Mouse (Mus musculus): Measurements from ENCODE around the gene Crym.

The Crym gene

GRCm38 (mm10) chr7:120201771-120202170, at the start of gene Crym:
Crym (minus strand) TSS chr7:120202111.
- peak; percentile 36 for DNase-seq

- no peak for DNase-seq
These were observed 39.2 kb upstream of the Crym start for GRCm38 (mm10) chr7:120241092-120241491.

- no peak for DNase-seq
These were observed 26.6 kb upstream of the Crym start for GRCm38 (mm10) chr7:120228541-120228940.

GRCm38 (mm10) chr7:120205989-120206388, 4.1 kb upstream of the Crym start:
- DNase-seq = no peak

GRCm38 (mm10) chr7:120203789-120204188, 1.9 kb upstream of the Crym start, which contains the start of gene Abca14:
Abca14 (plus strand) TSS chr7:120203961.
- peak; percentile 78 for DNase-seq

- DNase-seq = no peak
These were observed 623 bp downstream of the Crym start for GRCm38 (mm10) chr7:120201231-120201744.

GRCm38 (mm10) chr7:120195207-120195606, 6.7 kb downstream of the Crym start:
- DNase-seq = no peak

GRCm38 (mm10) chr7:120192816-120193215, 9.1 kb downstream of the Crym start:
- no peak for DNase-seq

- peak; percentile 52 for DNase-seq
These were observed 9.7 kb downstream of the Crym start for GRCm38 (mm10) chr7:120192207-120192606.

GRCm38 (mm10) chr7:120190150-120190665, 11.7 kb downstream of the Crym start:
- DNase-seq = no peak

- no peak for DNase-seq
These were observed 12.4 kb downstream of the Crym start for GRCm38 (mm10) chr7:120189369-120190149.

- no peak for DNase-seq
These were observed 13.0 kb downstream of the Crym start for GRCm38 (mm10) chr7:120188946-120189345.

GRCm38 (mm10) chr7:120182891-120183290, 19.0 kb downstream of the Crym start:
- no peak for DNase-seq

- DNase-seq = no peak
These were observed 20.3 kb downstream of the Crym start for GRCm38 (mm10) chr7:120181401-120182230.

- DNase-seq = no peak
These were observed 21.4 kb downstream of the Crym start for GRCm38 (mm10) chr7:120180547-120180946.

GRCm38 (mm10) chr7:120178935-120179334, 23.0 kb downstream of the Crym start:
- DNase-seq = no peak

GRCm38 (mm10) chr7:120177611-120178010, 24.3 kb downstream of the Crym start:
- DNase-seq = no peak

GRCm38 (mm10) chr7:120174723-120175504, 27.0 kb downstream of the Crym start:
- peak; percentile 44 for DNase-seq

- no peak for DNase-seq
These were observed 28.2 kb downstream of the Crym start, which contains the start of gene Anks4b for GRCm38 (mm10) chr7:120173603-120174244. Anks4b (plus strand) TSS chr7:120173858.

GRCm38 (mm10) chr7:120172188-120172700, 29.7 kb downstream of the Crym start:
- no peak for DNase-seq

GRCm38 (mm10) chr7:120163581-120164251, 38.2 kb downstream of the Crym start:
- DNase-seq = no peak
